Mouse (Mus musculus) forebrain, embryonic 10.5 days (tissue): ENCODE measurements around the gene Wasl. TPM values are rescaled to one million over a fixed set of nuclear protein-coding genes. Genes with fewer than 3 reads are reported as not detected.

Experiments used
- DNase-seq: peaks from one replicate; pipeline ENCODE4 v3.0.0-alpha.2; 2017; ENCODE audit warnings: low spot score; ENCODE audit errors: extremely low spot score
- H3K27ac ChIP-seq: fragments of 300-500 bp; sonication (generic); 2 replicates; pipeline ENCODE4 v1.5.1; 2016; ENCODE audit warnings: mild to moderate bottlenecking
- H3K27me3 ChIP-seq: fragments of 300-500 bp; sonication (generic); 2 replicates; pipeline ENCODE4 v1.6.1; 2016; ENCODE audit warnings: mild to moderate bottlenecking; ENCODE audit not compliant: poor library complexity, severe bottlenecking
- H3K36me3 ChIP-seq: fragments of 300-500 bp; sonication (generic); replicated peaks from 2 replicates; pipeline ENCODE4 v1.6.1; 2016; ENCODE audit warnings: mild to moderate bottlenecking, moderate library complexity
- H3K4me1 ChIP-seq: fragments of 300-500 bp; sonication (generic); 2 replicates; pipeline ENCODE4 v1.6.1; 2016
- H3K4me3 ChIP-seq: fragments of 300-500 bp; sonication (generic); 2 replicates; pipeline ENCODE4 v1.5.1; 2016; ENCODE audit warnings: mild to moderate bottlenecking, moderate library complexity
- H3K9me3 ChIP-seq: fragments of 300-500 bp; sonication (generic); 2 replicates; pipeline ENCODE4 v1.6.1; 2016; ENCODE audit warnings: mild to moderate bottlenecking, moderate library complexity
- WGBS: fragments of 180-500 bp; shearing (Covaris S2); methylation state at CpG from one replicate; pipeline ENCODE4 v1.1.7; 2016; 5-methylcytosine and 5-hydroxymethylcytosine counted together
- polyA plus RNA-seq: library from polyadenylated mRNA; unstranded; fragments of >200 nt; fragmentation: Nextera tagmentation; extraction: Ambion mirVana; gene quantifications from 2 replicates; pipeline ENCODE4 v1.2.1, GENCODE M21; 2016

The Wasl gene
- polyA plus RNA-seq, 1 experiment from 2014 or later, result 56.9 TPM

- H3K27me3 ChIP-seq, result no peaks in the 10 kb centered on the region
- peaks cover 22% of the 10 kb centered on the region for H3K4me1 ChIP-seq
- H3K27ac ChIP-seq, result no peak overlapping the region
- H3K36me3 ChIP-seq, result peaks cover 24% of the 10 kb centered on the region
- peak overlapping the region; percentile 96; the same call in 1 of the 2 replicates for H3K4me3 ChIP-seq
- DNase-seq, result no peak
- no peaks in the 10 kb centered on the region for H3K9me3 ChIP-seq
- WGBS, result 91% methylated on average over 4 of the region's 4 CpGs
Measured at GRCm38 (mm10) chr6:24662483-24662882, 2.3 kb downstream of the Wasl start.

GRCm38 (mm10) chr6:24661879-24662278 lies 2.9 kb downstream of the Wasl start:
- Histone ChIP-seq H3K4me1 (peaks cover 22% of the 10 kb centered on the region), H3K27ac (no peak overlapping the region), H3K27me3 (no peaks in the 10 kb centered on the region), H3K36me3 (peaks cover 25% of the 10 kb centered on the region), H3K9me3 (no peaks in the 10 kb centered on the region), H3K4me3 (peak overlapping the region; percentile 96; the same call in 1 of the 2 replicates)
- 92% methylated on average over 4 of the region's 4 CpGs for WGBS
- DNase-seq, result no peak

- no peaks in the 10 kb centered on the region for H3K9me3 ChIP-seq
- no peak for DNase-seq
- no peak overlapping the region for H3K27ac ChIP-seq
- peaks cover 34% of the 10 kb centered on the region for H3K36me3 ChIP-seq
- H3K4me3 ChIP-seq, result no peak overlapping the region
- no peaks in the 10 kb centered on the region for H3K27me3 ChIP-seq
- 86% methylated on average over 10 of the region's 10 CpGs for WGBS
- peaks cover 12% of the 10 kb centered on the region for H3K4me1 ChIP-seq
Measured at GRCm38 (mm10) chr6:24657647-24658387, 7.0 kb downstream of the Wasl start.

GRCm38 (mm10) chr6:24656094-24656493 lies 8.7 kb downstream of the Wasl start:
- no peak overlapping the region for H3K4me3 ChIP-seq
- DNase-seq, result no peak
- peaks cover 28% of the 10 kb centered on the region for H3K36me3 ChIP-seq
- H3K9me3 ChIP-seq, result no peaks in the 10 kb centered on the region
- H3K27ac ChIP-seq, result no peak overlapping the region
- no peaks in the 10 kb centered on the region for H3K4me1 ChIP-seq
- H3K27me3 ChIP-seq, result no peaks in the 10 kb centered on the region
- WGBS, result 86% methylated on average over 1 of the region's 1 CpGs

- Histone ChIP-seq H3K36me3 (peaks cover 9% of the 10 kb centered on the region; the same call in 1 of the 2 replicates), H3K4me3 (no peak overlapping the region), H3K27ac (no peak overlapping the region), H3K4me1 (0 out of 2 replicates have a peak, but pooled peaks cover 8% of the 10 kb centered on the region), H3K9me3 (no peaks in the 10 kb centered on the region), H3K27me3 (no peaks in the 10 kb centered on the region)
- 79% methylated on average over 7 of the region's 7 CpGs for WGBS
- no peak for DNase-seq
Measured at GRCm38 (mm10) chr6:24651538-24651937, 13.3 kb downstream of the Wasl start.

- Histone ChIP-seq H3K36me3 (peaks cover 5% of the 10 kb centered on the region; the same call in 1 of the 2 replicates), H3K4me3 (no peak overlapping the region), H3K27me3 (no peaks in the 10 kb centered on the region), H3K4me1 (0 out of 2 replicates have a peak, but pooled peaks cover 8% of the 10 kb centered on the region), H3K27ac (no peak overlapping the region), H3K9me3 (no peaks in the 10 kb centered on the region)
- DNase-seq, result no peak
- 89% methylated on average over 3 of the region's 3 CpGs for WGBS
Measured at GRCm38 (mm10) chr6:24650719-24651118, 14.1 kb downstream of the Wasl start.

- DNase-seq, result no peak
- WGBS, result 94% methylated on average over 4 of the region's 4 CpGs
- H3K36me3 ChIP-seq, result peaks cover 18% of the 10 kb centered on the region
- no peak overlapping the region for H3K4me3 ChIP-seq
- H3K27me3 ChIP-seq, result no peaks in the 10 kb centered on the region
- H3K27ac ChIP-seq, result no peak overlapping the region
- H3K9me3 ChIP-seq, result no peaks in the 10 kb centered on the region
- H3K4me1 ChIP-seq, result 0 out of 2 replicates have a peak, but pooled peaks cover 8% of the 10 kb centered on the region
Measured at GRCm38 (mm10) chr6:24648403-24648802, 16.4 kb downstream of the Wasl start.

- Histone ChIP-seq H3K4me1 (0 out of 2 replicates have a peak, but pooled peaks cover 8% of the 10 kb centered on the region), H3K27ac (no peak overlapping the region), H3K9me3 (no peaks in the 10 kb centered on the region), H3K27me3 (no peaks in the 10 kb centered on the region), H3K36me3 (peaks cover 14% of the 10 kb centered on the region), H3K4me3 (no peak overlapping the region)
- no peak for DNase-seq
- WGBS, result 90% methylated on average over 4 of the region's 4 CpGs
Measured at GRCm38 (mm10) chr6:24647103-24647691, 17.6 kb downstream of the Wasl start.

- Histone ChIP-seq H3K27ac (no peak overlapping the region), H3K4me3 (no peak overlapping the region), H3K9me3 (no peaks in the 10 kb centered on the region), H3K36me3 (peaks cover 14% of the 10 kb centered on the region), H3K27me3 (no peaks in the 10 kb centered on the region), H3K4me1 (0 out of 2 replicates have a peak, but pooled peaks cover 5% of the 10 kb centered on the region)
- DNase-seq, result no peak
- WGBS, result 90% methylated on average over 6 of the region's 6 CpGs
Measured at GRCm38 (mm10) chr6:24645346-24646053, 19.3 kb downstream of the Wasl start.

- 96% methylated on average over 3 of the region's 3 CpGs for WGBS
- peaks cover 16% of the 10 kb centered on the region for H3K36me3 ChIP-seq
- no peak overlapping the region for H3K4me3 ChIP-seq
- no peak overlapping the region for H3K27ac ChIP-seq
- no peaks in the 10 kb centered on the region for H3K27me3 ChIP-seq
- H3K9me3 ChIP-seq, result no peaks in the 10 kb centered on the region
- no peaks in the 10 kb centered on the region for H3K4me1 ChIP-seq
- DNase-seq, result no peak
Measured at GRCm38 (mm10) chr6:24642960-24643359, 21.8 kb downstream of the Wasl start.

GRCm38 (mm10) chr6:24642161-24642560 lies 22.6 kb downstream of the Wasl start:
- WGBS, result 94% methylated on average over 2 of the region's 2 CpGs
- H3K4me1 ChIP-seq, result no peaks in the 10 kb centered on the region

GRCm38 (mm10) chr6:24641286-24641685 lies 23.5 kb downstream of the Wasl start:
- Histone ChIP-seq H3K27me3 (no peaks in the 10 kb centered on the region), H3K9me3 (no peaks in the 10 kb centered on the region), H3K4me1 (no peaks in the 10 kb centered on the region), H3K36me3 (peaks cover 20% of the 10 kb centered on the region), H3K27ac (no peak overlapping the region), H3K4me3 (no peak overlapping the region)
- 95% methylated on average over 4 of the region's 4 CpGs for WGBS
- no peak for DNase-seq

More at GRCm38 (mm10) chr6:24642161-24642560, 22.6 kb downstream of the Wasl start:
- Histone ChIP-seq H3K36me3 (peaks cover 18% of the 10 kb centered on the region), H3K27ac (no peak overlapping the region), H3K27me3 (no peaks in the 10 kb centered on the region), H3K4me3 (no peak overlapping the region), H3K9me3 (no peaks in the 10 kb centered on the region)
- DNase-seq, result no peak

- no peak for DNase-seq
- Histone ChIP-seq H3K27me3 (no peaks in the 10 kb centered on the region), H3K4me3 (no peak overlapping the region), H3K9me3 (no peaks in the 10 kb centered on the region), H3K4me1 (no peaks in the 10 kb centered on the region), H3K36me3 (peaks cover 42% of the 10 kb centered on the region), H3K27ac (no peak overlapping the region)
- whole genome bisulfite sequencing, result 88% methylated on average over 2 of the region's 2 CpGs
Measured at GRCm38 (mm10) chr6:24635814-24636213, 29.0 kb downstream of the Wasl start.
